Mouse (Mus musculus) limb, embryonic 11.5 days (tissue): ENCODE measurements around the gene Epha8. TPM values are rescaled to one million over a fixed set of nuclear protein-coding genes. Genes with fewer than 3 reads are reported as not detected.

Experiments used
- ATAC-seq: fragments of 200-750 bp; cut with Nextera tagmentation; 2 replicates; pipeline ENCODE4 v1.8.0; 2017; ENCODE audit warnings: low read depth; ENCODE audit not compliant: insufficient number of reproducible peaks, low FRiP score, low TSS enrichment
- DNase-seq: peaks from one replicate; pipeline ENCODE4 v3.0.0-alpha.2; 2015; ENCODE audit warnings: low spot score
- H3K27ac ChIP-seq: fragments of 300-500 bp; sonication (generic); replicated peaks from 2 replicates; pipeline ENCODE4 v1.5.1; 2014; ENCODE audit warnings: low read depth, mild to moderate bottlenecking, low read length
- H3K27me3 ChIP-seq: fragments of 300-500 bp; sonication (generic); 2 replicates; pipeline ENCODE4 v1.6.1; 2014; ENCODE audit warnings: mild to moderate bottlenecking, low read length, mixed read lengths; ENCODE audit not compliant: control insufficient read depth, insufficient read depth
- H3K36me3 ChIP-seq: fragments of 300-500 bp; sonication (generic); 2 replicates; pipeline ENCODE4 v1.6.1; 2014; ENCODE audit warnings: mild to moderate bottlenecking, low read length, moderate library complexity, mixed read lengths; ENCODE audit not compliant: control insufficient read depth, insufficient read depth
- H3K4me1 ChIP-seq: fragments of 300-500 bp; sonication (generic); 2 replicates; pipeline ENCODE4 v1.6.1; 2014; ENCODE audit warnings: low read length, mixed read lengths; ENCODE audit not compliant: control insufficient read depth, insufficient read depth
- H3K4me2 ChIP-seq: fragments of 300-500 bp; sonication (generic); 2 replicates; pipeline ENCODE4 v1.6.1; 2014; ENCODE audit warnings: low read depth, mild to moderate bottlenecking, moderate library complexity; ENCODE audit not compliant: severe bottlenecking
- H3K4me3 ChIP-seq: fragments of 300-500 bp; sonication (generic); 2 replicates; pipeline ENCODE4 v1.5.1; 2014; ENCODE audit warnings: low read depth, low read length
- H3K9ac ChIP-seq: fragments of 300-500 bp; sonication (generic); 2 replicates; pipeline ENCODE4 v1.6.1; 2014; ENCODE audit warnings: mild to moderate bottlenecking, low read length
- H3K9me3 ChIP-seq: fragments of 300-500 bp; sonication (generic); 2 replicates; pipeline ENCODE4 v1.6.1; 2016; ENCODE audit warnings: low read length; ENCODE audit not compliant: control insufficient read depth
- WGBS: fragments of 180-500 bp; shearing (Covaris S2); extraction: QIAGEN DNeasy Blood & Tissue Kit; methylation state at CpG from one replicate; pipeline ENCODE4 v1.1.7; 2014; 5-methylcytosine and 5-hydroxymethylcytosine counted together
- polyA plus RNA-seq: library from polyadenylated mRNA; unstranded; fragments of >200 nt; fragmentation: Nextera tagmentation; extraction: Ambion mirVana; gene quantifications from 2 replicates; pipeline ENCODE4 v1.2.1, GENCODE M21; 2014

Epha8 gene
- polyA plus RNA-seq, 1 experiment from 2014 or later: 0.09 TPM

GRCm38 (mm10) chr4:136981347-136981746 lies 24.7 kb upstream of the Epha8 start:
- no peak for ATAC-seq
- Histone ChIP-seq H3K9me3 (no peaks in the 10 kb centered on the region), H3K9ac (no peak overlapping the region), H3K4me1 (no peaks in the 10 kb centered on the region), H3K4me2 (no peak overlapping the region), H3K27ac (no peak overlapping the region), H3K27me3 (no peaks in the 10 kb centered on the region), H3K36me3 (no peaks in the 10 kb centered on the region), H3K4me3 (no peak overlapping the region)
- 4% methylated on average over 12 of the region's 12 CpGs for WGBS
- DNase-seq: peak; percentile 77

GRCm38 (mm10) chr4:136980921-136981320 lies 24.3 kb upstream of the Epha8 start:
- WGBS: 66% methylated on average over 4 of the region's 4 CpGs
- H3K27me3 ChIP-seq: no peaks in the 10 kb centered on the region

GRCm38 (mm10) chr4:136977244-136977643 lies 20.6 kb upstream of the Epha8 start:
- 59% methylated on average over 8 of the region's 8 CpGs for WGBS
- Histone ChIP-seq H3K27ac (no peak overlapping the region), H3K4me3 (no peak overlapping the region), H3K27me3 (no peaks in the 10 kb centered on the region), H3K9me3 (no peaks in the 10 kb centered on the region), H3K4me2 (no peak overlapping the region), H3K36me3 (no peaks in the 10 kb centered on the region), H3K4me1 (no peaks in the 10 kb centered on the region), H3K9ac (no peak overlapping the region)
- DNase-seq (no peak), ATAC-seq (no peak)

More at GRCm38 (mm10) chr4:136980921-136981320, 24.3 kb upstream of the Epha8 start:
- no peak overlapping the region for H3K4me2 ChIP-seq
- no peaks in the 10 kb centered on the region for H3K9me3 ChIP-seq
- no peak overlapping the region for H3K9ac ChIP-seq
- no peaks in the 10 kb centered on the region for H3K4me1 ChIP-seq
- DNase-seq (no peak), ATAC-seq (no peak)
- H3K27ac ChIP-seq: no peak overlapping the region
- no peak overlapping the region for H3K4me3 ChIP-seq
- no peaks in the 10 kb centered on the region for H3K36me3 ChIP-seq

GRCm38 (mm10) chr4:136970939-136971338 lies 14.3 kb upstream of the Epha8 start:
- ATAC-seq (no peak), DNase-seq (peak; percentile 84)
- Histone ChIP-seq H3K27me3 (peaks cover 34% of the 10 kb centered on the region), H3K4me3 (no peak overlapping the region), H3K9ac (no peak overlapping the region), H3K9me3 (no peaks in the 10 kb centered on the region), H3K4me2 (no peak overlapping the region), H3K27ac (no peak overlapping the region), H3K4me1 (peaks cover 7% of the 10 kb centered on the region; the same call in 1 of the 2 replicates), H3K36me3 (no peaks in the 10 kb centered on the region)
- WGBS: 9% methylated on average over 6 of the region's 6 CpGs

- WGBS: 35% methylated on average over 15 of the region's 16 CpGs
- H3K27me3 ChIP-seq: peaks cover 35% of the 10 kb centered on the region
- H3K27ac ChIP-seq: no peak overlapping the region
- H3K4me3 ChIP-seq: no peak overlapping the region
- no peaks in the 10 kb centered on the region for H3K9me3 ChIP-seq
- H3K4me1 ChIP-seq: peaks cover 7% of the 10 kb centered on the region; the same call in 1 of the 2 replicates
- DNase-seq (no peak), ATAC-seq (no peak)
- H3K36me3 ChIP-seq: no peaks in the 10 kb centered on the region
- H3K4me2 ChIP-seq: no peak overlapping the region
- no peak overlapping the region for H3K9ac ChIP-seq
Measured at GRCm38 (mm10) chr4:136969503-136970276, 13.1 kb upstream of the Epha8 start.

GRCm38 (mm10) chr4:136969096-136969495 lies 12.5 kb upstream of the Epha8 start:
- Histone ChIP-seq H3K27ac (no peak overlapping the region), H3K4me3 (no peak overlapping the region), H3K9ac (no peak overlapping the region), H3K9me3 (no peaks in the 10 kb centered on the region), H3K36me3 (no peaks in the 10 kb centered on the region), H3K4me1 (peaks cover 7% of the 10 kb centered on the region; the same call in 1 of the 2 replicates), H3K4me2 (no peak overlapping the region), H3K27me3 (peaks cover 35% of the 10 kb centered on the region)
- WGBS: 45% methylated on average over 8 of the region's 8 CpGs
- DNase-seq (no peak), ATAC-seq (no peak)

- Histone ChIP-seq H3K4me2 (no peak overlapping the region), H3K27me3 (peaks cover 38% of the 10 kb centered on the region), H3K4me1 (peaks cover 7% of the 10 kb centered on the region; the same call in 1 of the 2 replicates), H3K4me3 (no peak overlapping the region), H3K9ac (no peak overlapping the region), H3K36me3 (no peaks in the 10 kb centered on the region), H3K9me3 (no peaks in the 10 kb centered on the region), H3K27ac (no peak overlapping the region)
- no peak for DNase-seq
- 26% methylated on average over 9 of the region's 9 CpGs for WGBS
- no peak for ATAC-seq
Measured at GRCm38 (mm10) chr4:136967511-136967910, 10.9 kb upstream of the Epha8 start.

- Histone ChIP-seq H3K4me1 (peaks cover 11% of the 10 kb centered on the region), H3K27me3 (peaks cover 38% of the 10 kb centered on the region), H3K4me3 (no peak overlapping the region), H3K27ac (no peak overlapping the region), H3K4me2 (no peak overlapping the region), H3K9ac (no peak overlapping the region), H3K36me3 (no peaks in the 10 kb centered on the region), H3K9me3 (no peaks in the 10 kb centered on the region)
- WGBS: 24% methylated on average over 16 of the region's 16 CpGs
- ATAC-seq (no peak), DNase-seq (no peak)
Measured at GRCm38 (mm10) chr4:136966493-136967390, 10.1 kb upstream of the Epha8 start.
